Mouse (Mus musculus) liver, adult 2 months (tissue): Measurements from ENCODE around the gene Rpgrip1l.

ENCODE experiments used
- CTCF ChIP-seq: fragments of 200-500 bp; IDR thresholded peaks from 2 replicates; pipeline ENCODE4 v1.5.1; 2011; ENCODE audit warnings: low read depth, low read length, control low read depth
- POLR2A ChIP-seq: fragments of 200-500 bp; IDR thresholded peaks from 2 replicates; pipeline ENCODE4 v1.6.1; 2011; ENCODE audit warnings: low read length, control low read depth; ENCODE audit not compliant: insufficient read depth; ENCODE audit errors: extremely low read depth

DNA sequence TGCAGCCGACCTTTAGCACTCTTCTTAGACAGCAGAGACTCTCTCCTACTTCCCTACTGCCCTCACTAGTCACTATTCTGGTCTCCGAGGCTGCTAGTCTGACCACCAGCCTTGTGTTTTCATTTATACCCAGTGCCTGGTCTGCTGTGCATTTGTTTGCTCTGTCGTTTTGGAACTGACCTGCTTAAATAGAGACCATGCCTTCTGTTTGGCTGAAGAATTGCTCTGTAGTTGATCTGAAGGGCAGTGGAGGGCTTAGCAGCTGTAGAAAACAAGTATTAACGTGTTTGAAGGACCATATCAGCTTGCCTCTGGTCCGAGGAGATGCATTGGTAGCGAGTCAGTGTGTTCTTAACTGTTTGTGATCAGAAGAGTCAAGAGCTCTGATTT is 16.4 kb upstream of the Rpgrip1l start:
- TF ChIP-seq CTCF = no peak
- TF ChIP-seq POLR2A = no peak
